Mouse (Mus musculus): ENCODE measurements around the gene Arid3a. TPM values are rescaled to one million over a fixed set of nuclear protein-coding genes. Genes with fewer than 3 reads are reported as not detected.

Gene Arid3a
- polyA plus RNA-seq, 1 experiment = 7.0 TPM

GRCm38 (mm10) chr10:79909092-79909922 is 17.5 kb upstream of the Arid3a start:
- TF ChIP-seq POLR2A (IDR thresholded peaks at IDR 0.05; ENCODE audit: borderline replicate concordance, extremely low read depth, insufficient read depth, insufficient read length, poor library complexity, severe bottlenecking) = no peak
- TF ChIP-seq CTCF (IDR thresholded peaks at IDR 0.05; ENCODE audit: borderline replicate concordance, extremely low read depth, insufficient read depth, insufficient read length) = no peak
- no peak for DNase-seq (ENCODE audit: low read depth)

GRCm38 (mm10) chr10:79910556-79910955 is 16.3 kb upstream of the Arid3a start, which contains the start of gene Gm26602:
Gene Gm26602, plus strand, starts transcription at chr10:79910856.
- TF ChIP-seq CTCF (IDR thresholded peaks at IDR 0.05; ENCODE audit: borderline replicate concordance, extremely low read depth, insufficient read depth, insufficient read length) (no peak), POLR2A (IDR thresholded peaks at IDR 0.05; ENCODE audit: borderline replicate concordance, extremely low read depth, insufficient read depth, insufficient read length, poor library complexity, severe bottlenecking) (no peak)

GRCm38 (mm10) chr10:79912412-79912811 is 14.4 kb upstream of the Arid3a start:
- DNase-seq (ENCODE audit: low read depth) = no peak
- TF ChIP-seq POLR2A (IDR thresholded peaks at IDR 0.05; ENCODE audit: borderline replicate concordance, extremely low read depth, insufficient read depth, insufficient read length, poor library complexity, severe bottlenecking) = no peak
- TF ChIP-seq CTCF (IDR thresholded peaks at IDR 0.05; ENCODE audit: borderline replicate concordance, extremely low read depth, insufficient read depth, insufficient read length) = no peak

More at GRCm38 (mm10) chr10:79910556-79910955, 16.3 kb upstream of the Arid3a start, which contains the start of gene Gm26602:
- DNase-seq (ENCODE audit: low read depth) = no peak

- peak; percentile 71 for DNase-seq (ENCODE audit: low read depth)
- TF ChIP-seq CTCF (IDR thresholded peaks at IDR 0.05; ENCODE audit: borderline replicate concordance, extremely low read depth, insufficient read depth, insufficient read length) (no peak), POLR2A (IDR thresholded peaks at IDR 0.05; ENCODE audit: borderline replicate concordance, extremely low read depth, insufficient read depth, insufficient read length, poor library complexity, severe bottlenecking) (no peak)
Observed at GRCm38 (mm10) chr10:79914131-79914947, 12.5 kb upstream of the Arid3a start.

- DNase-seq (ENCODE audit: low read depth) = peak; percentile 14
- TF ChIP-seq POLR2A (IDR thresholded peaks at IDR 0.05; ENCODE audit: borderline replicate concordance, extremely low read depth, insufficient read depth, insufficient read length, poor library complexity, severe bottlenecking) (no peak), CTCF (IDR thresholded peaks at IDR 0.05; ENCODE audit: borderline replicate concordance, extremely low read depth, insufficient read depth, insufficient read length) (no peak)
Observed at GRCm38 (mm10) chr10:79914948-79915596, 11.8 kb upstream of the Arid3a start.

GRCm38 (mm10) chr10:79916081-79916480 is 10.8 kb upstream of the Arid3a start:
- TF ChIP-seq POLR2A (IDR thresholded peaks at IDR 0.05; ENCODE audit: borderline replicate concordance, extremely low read depth, insufficient read depth, insufficient read length, poor library complexity, severe bottlenecking) = no peak
- TF ChIP-seq CTCF (IDR thresholded peaks at IDR 0.05; ENCODE audit: borderline replicate concordance, extremely low read depth, insufficient read depth, insufficient read length) = no peak
- DNase-seq (ENCODE audit: low read depth) = no peak

- DNase-seq (ENCODE audit: low read depth) = peak; percentile 84
- TF ChIP-seq POLR2A (IDR thresholded peaks at IDR 0.05; ENCODE audit: borderline replicate concordance, extremely low read depth, insufficient read depth, insufficient read length, poor library complexity, severe bottlenecking) (peak; percentile 85), CTCF (IDR thresholded peaks at IDR 0.05; ENCODE audit: borderline replicate concordance, extremely low read depth, insufficient read depth, insufficient read length) (no peak)
Observed at GRCm38 (mm10) chr10:79916808-79917531, 9.9 kb upstream of the Arid3a start, which contains the start of gene Kiss1r. Gene Kiss1r, plus strand, starts transcription at chr10:79916971.

- TF ChIP-seq CTCF (IDR thresholded peaks at IDR 0.05; ENCODE audit: borderline replicate concordance, extremely low read depth, insufficient read depth, insufficient read length) = no peak
- DNase-seq (ENCODE audit: low read depth) = no peak
Observed at GRCm38 (mm10) chr10:79917532-79918100, 9.2 kb upstream of the Arid3a start.

GRCm38 (mm10) chr10:79918231-79919078 is 8.4 kb upstream of the Arid3a start:
- no peak for DNase-seq (ENCODE audit: low read depth)
- TF ChIP-seq CTCF (IDR thresholded peaks at IDR 0.05; ENCODE audit: borderline replicate concordance, extremely low read depth, insufficient read depth, insufficient read length) = no peak
- TF ChIP-seq POLR2A (IDR thresholded peaks at IDR 0.05; ENCODE audit: borderline replicate concordance, extremely low read depth, insufficient read depth, insufficient read length, poor library complexity, severe bottlenecking) = no peak
